Mouse (Mus musculus) thymus, postnatal 14 days (tissue): ENCODE data around the gene Olfr710.
"Not testable (repeated sequence)": the region's sequence is repeated elsewhere in the genome, so short reads cannot be mapped to it uniquely, and the experiment has no call there.

Experiments used
- DNase-seq: peaks from one replicate; pipeline ENCODE4 v3.0.0; 2021

Olfr710 gene

DNA sequence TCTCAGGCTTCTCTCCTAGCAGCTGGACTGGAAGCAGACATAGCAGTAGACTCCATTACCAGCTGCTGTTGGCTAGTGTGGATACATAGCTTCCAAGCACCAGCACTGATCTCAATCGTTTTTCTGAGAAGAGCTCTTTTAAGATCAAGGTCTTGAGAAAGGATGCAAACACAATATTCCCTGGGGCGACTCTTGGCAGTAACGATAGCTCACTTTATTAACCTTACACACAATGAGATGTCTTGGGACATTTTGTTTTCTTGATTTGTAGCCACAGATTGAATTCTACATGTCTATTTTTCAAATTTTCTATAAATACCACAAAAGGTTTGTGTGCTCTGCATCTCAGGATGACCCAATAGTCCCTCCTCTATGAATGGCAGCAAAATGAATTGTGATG, at the start of gene Olfr710:
Gene Olfr710 (minus strand): TSS at position 101 of the 400 bp plus-strand sequence.
- DNase-seq: no peak

- DNase-seq: no peak
Observed at GRCm38 (mm10) chr7:106985236-106985635, 37.1 kb upstream of the Olfr710 start.

- no peak for DNase-seq
Observed at GRCm38 (mm10) chr7:106975353-106975752, 27.2 kb upstream of the Olfr710 start, which contains the start of gene Olfr711. Gene Olfr711, minus strand, starts transcription at chr7:106975453.

GRCm38 (mm10) chr7:106967503-106967902, 19.4 kb upstream of the Olfr710 start:
- DNase-seq: not testable (repeated sequence)

DNA sequence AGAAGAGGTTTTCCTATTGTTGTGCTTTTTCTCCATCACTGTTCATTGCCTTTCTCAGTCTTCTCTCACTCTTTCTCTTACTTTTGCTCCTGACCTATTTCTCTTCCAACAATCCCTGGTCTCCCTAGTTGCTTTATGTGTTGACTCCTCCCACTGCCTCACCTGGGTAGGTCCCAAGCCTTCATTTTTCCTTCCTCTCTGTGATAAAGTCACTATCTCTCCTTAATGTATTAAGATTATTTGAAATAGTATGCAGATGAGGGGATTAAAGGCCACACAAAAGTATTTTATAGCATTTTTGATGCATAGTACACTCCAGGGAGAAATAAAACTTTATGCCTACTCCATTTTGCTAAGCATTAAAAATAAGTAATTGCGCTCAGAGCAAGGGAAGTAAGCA, 15.7 kb upstream of the Olfr710 start, which contains the start of gene Olfr6:
Gene Olfr6 (minus strand): TSS at position 101 of the 400 bp plus-strand sequence.
- no peak for DNase-seq

GRCm38 (mm10) chr7:106932119-106932518, 16.0 kb downstream of the Olfr710 start, which contains the start of gene Olfr709-ps1:
Gene Olfr709-ps1, minus strand, starts transcription at chr7:106932219.
- no peak for DNase-seq

GRCm38 (mm10) chr7:106920961-106921360, 27.2 kb downstream of the Olfr710 start:
- not testable (repeated sequence) for DNase-seq

DNA sequence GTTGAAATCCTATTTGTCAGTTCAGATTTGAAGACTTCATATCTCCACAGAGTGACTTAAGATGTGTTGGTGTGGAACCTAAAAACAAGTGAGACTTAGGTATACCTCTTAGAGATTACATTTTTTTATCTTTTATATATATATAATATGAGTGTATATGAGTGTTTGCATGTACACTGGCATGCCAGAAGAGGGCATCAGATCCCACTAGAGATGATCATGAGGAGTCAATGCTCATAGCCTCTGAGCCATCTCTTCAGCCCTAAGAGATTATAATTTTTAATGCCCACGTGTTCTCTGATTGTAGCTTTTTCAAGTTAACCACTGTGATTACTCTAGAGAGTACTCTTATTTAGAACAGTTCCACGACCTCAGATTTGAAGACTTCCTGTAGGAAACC, 40.4 kb downstream of the Olfr710 start, which contains the start of gene Olfr1532-ps1:
Gene Olfr1532-ps1 (plus strand): TSS at position 326 of the 400 bp plus-strand sequence.
- no peak for DNase-seq

GRCm38 (mm10) chr7:106901141-106901540, 47.0 kb downstream of the Olfr710 start, which contains the start of gene Olfr707:
Gene Olfr707, minus strand, starts transcription at chr7:106901241.
- not testable (repeated sequence) for DNase-seq
